ENCODE assay signal across 26 mouse cellular contexts in genomic region chr2:26596898-26597297, GRCm38 (mm10). TPM values are rescaled to one million over a fixed set of nuclear protein-coding genes. Genes with fewer than 3 reads are reported as not detected.
DNase-seq lines count a peak whose midpoint lies in the region; ATAC-seq and TF ChIP-seq lines count a peak whose summit lies in the region.
"Had no signal": no experiment of that assay in that cellular context is flagged by ENCODE, and none has a peak within 500 bp of the region (broad histone marks: within the 10 kb centered on the region; RNA-seq: fewer than 3 reads in every experiment).

No protein-coding gene starts in this region.

- no peak overlapping the region for H3K27ac ChIP-seq in heart, adult 2 months
- H3K27ac ChIP-seq in liver, embryonic 12.5 days = no peak overlapping the region
- H3K27ac ChIP-seq in lung, postnatal 0 days (ENCODE audit: low read length) = no peak overlapping the region
- peak overlapping the region; percentile 20; the same call in 1 of the 2 replicates for H3K27ac ChIP-seq in bone marrow, adult 2 months (ENCODE audit: control insufficient read depth, insufficient read depth, low read depth, low read length, poor library complexity)
- H3K27ac ChIP-seq: embryonic facial prominence, embryonic 10.5 days; embryonic facial prominence, embryonic 12.5 days; forebrain, embryonic 13.5 days; forebrain, embryonic 15.5 days had no signal

- WGBS in heart, adult 2 months = 86% methylated on average over 3 of the region's 3 CpGs
- WGBS in liver, embryonic 12.5 days (ENCODE audit: insufficient replicate concordance) = 75% methylated on average over 3 of the region's 3 CpGs
- 92% methylated on average over 3 of the region's 3 CpGs for WGBS in lung, postnatal 0 days
- 90% methylated on average over 3 of the region's 3 CpGs for WGBS in bone marrow, adult 2 months

- no peaks in the 10 kb centered on the region for H3K9me3 ChIP-seq in liver, embryonic 12.5 days (replicated peaks)
- H3K9me3 ChIP-seq in lung, postnatal 0 days (ENCODE audit: low read length) = no peaks in the 10 kb centered on the region
- H3K9me3 ChIP-seq: embryonic facial prominence, embryonic 10.5 days; embryonic facial prominence, embryonic 12.5 days; forebrain, embryonic 13.5 days; forebrain, embryonic 15.5 days had no signal

- no peaks in the 10 kb centered on the region; the same call in 1 of the 2 replicates for H3K4me1 ChIP-seq in heart, adult 2 months (ENCODE audit: control insufficient read depth, insufficient read depth, low read length)
- peaks cover 33% of the 10 kb centered on the region for H3K4me1 ChIP-seq in liver, embryonic 12.5 days
- no peaks in the 10 kb centered on the region; the same call in 1 of the 2 replicates for H3K4me1 ChIP-seq in lung, postnatal 0 days (ENCODE audit: insufficient read depth, low read depth, low read length)
- peaks cover 8% of the 10 kb centered on the region for H3K4me1 ChIP-seq in bone marrow, adult 2 months (ENCODE audit: control insufficient read depth, insufficient read depth, low read length)
- H3K4me1 ChIP-seq: embryonic facial prominence, embryonic 12.5 days; forebrain, embryonic 13.5 days; forebrain, embryonic 15.5 days had no signal

- H3K9ac ChIP-seq in heart, adult 2 months (ENCODE audit: low read depth, low read length) = no peak overlapping the region
- H3K9ac ChIP-seq in liver, embryonic 12.5 days = no peak overlapping the region
- no peak overlapping the region for H3K9ac ChIP-seq in lung, postnatal 0 days (replicated peaks; ENCODE audit: low read depth)
- H3K9ac ChIP-seq: embryonic facial prominence, embryonic 12.5 days; forebrain, embryonic 13.5 days; forebrain, embryonic 15.5 days; forebrain, postnatal 0 days had no signal

- no peak for TF ChIP-seq EP300 in heart, adult 2 months (IDR thresholded peaks at IDR 0.05; ENCODE audit: insufficient read depth, low read depth, low read length)
- no peak for TF ChIP-seq EP300 in lung, postnatal 0 days (IDR thresholded peaks at IDR 0.05)

- H3K27me3 ChIP-seq in heart, adult 2 months (ENCODE audit: control insufficient read depth, insufficient read depth, low read length) = no peaks in the 10 kb centered on the region
- H3K27me3 ChIP-seq in liver, embryonic 12.5 days (replicated peaks) = no peaks in the 10 kb centered on the region
- H3K27me3 ChIP-seq in lung, postnatal 0 days (replicated peaks; ENCODE audit: insufficient read depth, low read length) = no peaks in the 10 kb centered on the region
- H3K27me3 ChIP-seq: embryonic facial prominence, embryonic 12.5 days had no signal

- peak; percentile 93 for DNase-seq in heart, adult 11 months
- DNase-seq in heart, adult 2 months = no peak
- DNase-seq in liver = peak; percentile 3
- DNase-seq in lung, postnatal 0 days (ENCODE audit: low spot score) = peak; percentile 11
- DNase-seq in lung, postnatal 36 days = no peak
- no peak for DNase-seq in gastrocnemius, postnatal 4 days (ENCODE audit: low spot score in 2 of 2)
- DNase-seq: adrenal gland, adult 8-10 months; adrenal gland, postnatal 25 days; cerebellum, adult 11-12 months; cerebellum, adult 2 months; cerebellum, adult 9-10 months; cerebellum, postnatal 10 days; cerebellum, postnatal 25 days; forebrain, postnatal 0 days had no signal

- no peak; the same call in 1 of the 2 replicates for TF ChIP-seq POLR2A in heart, adult 2 months (IDR thresholded peaks at IDR 0.05; ENCODE audit: insufficient read depth, low read depth, low read length)
- TF ChIP-seq POLR2A in bone marrow, adult 2 months (IDR thresholded peaks at IDR 0.05; ENCODE audit: borderline replicate concordance, control insufficient read depth, low read depth, low read length) = no peak

- no peaks in the 10 kb centered on the region for H3K79me2 ChIP-seq in heart, adult 2 months (replicated peaks; ENCODE audit: control insufficient read depth, insufficient read depth, low read length)

- intact Hi-C loops in heart, adult 2 months (cut with DNase I) = no loop called here

- no peak overlapping the region for H3K4me2 ChIP-seq in liver, embryonic 12.5 days
- no peak overlapping the region for H3K4me2 ChIP-seq in lung, postnatal 0 days (replicated peaks; ENCODE audit: low read depth, low read length)
- H3K4me2 ChIP-seq: embryonic facial prominence, embryonic 12.5 days; forebrain, embryonic 13.5 days; forebrain, embryonic 15.5 days had no signal

- peaks cover 3% of the 10 kb centered on the region; the same call in 1 of the 2 replicates for H3K36me3 ChIP-seq in heart, adult 2 months (ENCODE audit: control insufficient read depth, insufficient read depth, low read length)
- peaks cover 29% of the 10 kb centered on the region for H3K36me3 ChIP-seq in liver, embryonic 12.5 days
- peaks cover 27% of the 10 kb centered on the region for H3K36me3 ChIP-seq in lung, postnatal 0 days (ENCODE audit: insufficient read depth, low read length)
- H3K36me3 ChIP-seq: forebrain, embryonic 15.5 days had no signal

- no peak overlapping the region for H3K4me3 ChIP-seq in heart, adult 2 months
- H3K4me3 ChIP-seq in liver, embryonic 12.5 days = no peak overlapping the region
- H3K4me3 ChIP-seq in lung, postnatal 0 days (ENCODE audit: low read depth, low read length) = no peak overlapping the region
- no peak overlapping the region for H3K4me3 ChIP-seq in bone marrow, adult 2 months (replicated peaks; ENCODE audit: control insufficient read depth, low read depth, low read length)
- H3K4me3 ChIP-seq: embryonic facial prominence, embryonic 10.5 days; embryonic facial prominence, embryonic 12.5 days; forebrain, embryonic 13.5 days; forebrain, embryonic 15.5 days had no signal

- ATAC-seq in liver, embryonic 12.5 days = no peak
- no peak for ATAC-seq in lung, postnatal 0 days
- ATAC-seq: forebrain, embryonic 13.5 days; forebrain, embryonic 15.5 days; forebrain, postnatal 0 days had no signal

- no peak for TF ChIP-seq CTCF in heart, adult 2 months (IDR thresholded peaks at IDR 0.05)
- TF ChIP-seq CTCF in lung, postnatal 0 days (IDR thresholded peaks at IDR 0.05) = no peak
- no peak for TF ChIP-seq CTCF in bone marrow, adult 2 months (IDR thresholded peaks at IDR 0.05; ENCODE audit: control insufficient read depth, insufficient read depth, low read length)

RNA-seq across cellular contexts. Expression of gene Agpat2, which starts 7.3 kb away (rescaled TPM):
- total RNA-seq in heart, adult 2 months (2021) = 10 to 100 TPM; 52.8 to 59.2 TPM
- 117 and 142 TPM in 2 replicates for polyA plus RNA-seq in heart, adult 2 months (2012; rRNA removed)
- polyA plus RNA-seq in liver, embryonic 12.5 days (2016; fragmentation: Nextera tagmentation; extraction: Ambion mirVana) = 26.7 and 28.7 TPM in 2 replicates
- polyA plus RNA-seq in lung, postnatal 0 days (2015; fragmentation: Nextera tagmentation; extraction: Ambion mirVana) = 59.5 and 72.8 TPM in 2 replicates
- 10.6 and 32.5 TPM in 2 replicates for polyA plus RNA-seq in bone marrow, adult 2 months (2011; ENCODE audit: insufficient read depth, insufficient read length, low replicate concordance, missing spikeins)
- 10 to 100 TPM; 12.1 to 19.0 TPM for total RNA-seq in gastrocnemius, postnatal 4 days (2021)

RNA-seq across cellular contexts. Expression of gene Gm20532, which starts 10.5 kb away (rescaled TPM):
- total RNA-seq in heart, adult 2 months (2021) = not detected
- not detected in 2 replicates for polyA plus RNA-seq in heart, adult 2 months (2012; rRNA removed)
- polyA plus RNA-seq in liver, embryonic 12.5 days (2016; fragmentation: Nextera tagmentation; extraction: Ambion mirVana) = not detected in 2 replicates
- polyA plus RNA-seq in lung, postnatal 0 days (2015; fragmentation: Nextera tagmentation; extraction: Ambion mirVana) = not detected in 2 replicates
- polyA plus RNA-seq in bone marrow, adult 2 months (2011; ENCODE audit: insufficient read depth, insufficient read length, low replicate concordance, missing spikeins) = not detected in 2 replicates
- not detected for total RNA-seq in gastrocnemius, postnatal 4 days (2021)
- total RNA-seq: adrenal gland, adult 8-10 months; adrenal gland, postnatal 25 days; adrenal gland, postnatal 4 days; ES-E14; forebrain, postnatal 0 days had no signal
- polyA plus RNA-seq: C2C12; cerebellum, adult 2 months; cortical plate, adult 2 months; embryonic facial prominence, embryonic 10.5 days; embryonic facial prominence, embryonic 12.5 days; embryonic facial prominence, embryonic 14.5 days; forebrain, embryonic 11.5 days; forebrain, embryonic 13.5 days; forebrain, embryonic 15.5 days; forebrain, postnatal 0 days had no signal

RNA-seq across cellular contexts. Expression of gene Egfl7, which starts 17.1 kb away (rescaled TPM):
- 100 to 1,000 TPM; 102 to 111 TPM for total RNA-seq in heart, adult 2 months (2021)
- polyA plus RNA-seq in heart, adult 2 months (2012; rRNA removed) = 499 and 610 TPM in 2 replicates
- polyA plus RNA-seq in liver, embryonic 12.5 days (2016; fragmentation: Nextera tagmentation; extraction: Ambion mirVana) = 106 and 120 TPM in 2 replicates
- polyA plus RNA-seq in lung, postnatal 0 days (2015; fragmentation: Nextera tagmentation; extraction: Ambion mirVana) = 412 and 467 TPM in 2 replicates
- 91.0 and 128 TPM in 2 replicates for polyA plus RNA-seq in bone marrow, adult 2 months (2011; ENCODE audit: insufficient read depth, insufficient read length, low replicate concordance, missing spikeins)
- total RNA-seq in gastrocnemius, postnatal 4 days (2021) = 100 to 1,000 TPM; 132 to 141 TPM

RNA-seq across cellular contexts. Expression of gene Fam69b, which starts 31.4 kb away (rescaled TPM):
- total RNA-seq in heart, adult 2 months (2021) = 10 to 100 TPM; 20.0 to 21.1 TPM
- polyA plus RNA-seq in heart, adult 2 months (2012; rRNA removed) = 45.7 and 47.6 TPM in 2 replicates
- 4.6 and 5.5 TPM in 2 replicates for polyA plus RNA-seq in liver, embryonic 12.5 days (2016; fragmentation: Nextera tagmentation; extraction: Ambion mirVana)
- 6.2 and 8.2 TPM in 2 replicates for polyA plus RNA-seq in lung, postnatal 0 days (2015; fragmentation: Nextera tagmentation; extraction: Ambion mirVana)
- polyA plus RNA-seq in bone marrow, adult 2 months (2011; ENCODE audit: insufficient read depth, insufficient read length, low replicate concordance, missing spikeins) = 0.99 and 4.2 TPM in 2 replicates
- total RNA-seq in gastrocnemius, postnatal 4 days (2021) = 1 to 10 TPM; 2.6 to 4.0 TPM

Comparison
In these comparisons a context has a peak if more than half of its experiments do, and no peak if none do; other contexts are left out.
1. DNase-seq: peak in heart, adult 11 months (single experiment), liver (single experiment) and lung, postnatal 0 days (single experiment); none in heart, adult 2 months (0 of 2), lung, postnatal 36 days (single experiment) and gastrocnemius, postnatal 4 days (0 of 2).